Mouse (Mus musculus): ENCODE data around the gene Dtx1. TPM values are rescaled to one million over a fixed set of nuclear protein-coding genes. Genes with fewer than 3 reads are reported as not detected.
A peak's percentile ranks its signal among the peaks of the same experiment; 100 is the strongest.

The Dtx1 gene
- polyA plus RNA-seq, 1 experiment from 2014 or later, result 0.53 TPM

GRCm38 (mm10) chr5:120711416-120711815 lies 311 bp downstream of the Dtx1 start:
- Histone ChIP-seq H3K4me3 (ENCODE audit: low read depth, low read length) (peak overlapping the region; percentile 42), H3K4me1 (ENCODE audit: control insufficient read depth, insufficient read depth, low read length) (peaks cover 15% of the 10 kb centered on the region), H3K9ac (ENCODE audit: low read depth, low read length) (peak overlapping the region; percentile 22; the same call in 1 of the 2 replicates), H3K27me3 (ENCODE audit: control insufficient read depth, insufficient read depth, low read length) (peaks cover 85% of the 10 kb centered on the region), H3K9me3 (replicated peaks; ENCODE audit: control insufficient read depth, low read length) (no peaks in the 10 kb centered on the region), H3K4me2 (peak overlapping the region; percentile 66), H3K27ac (ENCODE audit: low read depth, low read length) (no peak overlapping the region), H3K36me3 (ENCODE audit: control insufficient read depth, insufficient read depth, low read length) (no peaks in the 10 kb centered on the region)
- WGBS (ENCODE audit: insufficient replicate concordance), result 3% methylated on average over 39 of the region's 43 CpGs
- no peak for ATAC-seq (replicated peaks; ENCODE audit: insufficient number of reproducible peaks, low FRiP score, low TSS enrichment)

DNA sequence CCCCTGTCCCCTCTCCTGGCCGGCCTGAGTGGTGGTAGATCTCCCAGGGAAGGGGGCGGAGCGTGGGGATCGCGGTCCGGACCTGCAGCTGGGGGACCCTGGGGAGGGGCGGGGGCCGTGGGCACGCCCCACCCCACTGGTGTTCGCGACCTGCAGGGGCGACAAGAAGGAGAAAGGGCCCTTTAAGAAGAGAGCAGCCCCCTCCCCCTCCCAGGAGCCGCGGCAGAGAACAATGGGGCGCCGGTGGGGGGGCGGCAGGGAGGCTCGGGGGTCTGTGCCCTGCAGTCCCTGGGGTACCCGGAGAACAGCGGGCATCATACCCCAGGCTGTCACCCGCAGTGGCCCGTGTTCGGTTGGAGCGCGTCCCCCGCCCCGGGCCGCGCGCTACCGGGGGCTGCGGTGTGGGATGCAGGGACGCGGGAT lies 890 bp downstream of the Dtx1 start:
- peaks cover 87% of the 10 kb centered on the region for H3K27me3 ChIP-seq (ENCODE audit: control insufficient read depth, insufficient read depth, low read length)
- no peak overlapping the region for H3K27ac ChIP-seq (ENCODE audit: low read depth, low read length)
- peak overlapping the region; percentile 42 for H3K4me3 ChIP-seq (ENCODE audit: low read depth, low read length)
- no peak overlapping the region for H3K9ac ChIP-seq (ENCODE audit: low read depth, low read length)
- no peaks in the 10 kb centered on the region for H3K9me3 ChIP-seq (replicated peaks; ENCODE audit: control insufficient read depth, low read length)
- H3K4me1 ChIP-seq (ENCODE audit: control insufficient read depth, insufficient read depth, low read length), result peaks cover 15% of the 10 kb centered on the region
- H3K4me2 ChIP-seq, result peak overlapping the region; percentile 66
- no peak for ATAC-seq (replicated peaks; ENCODE audit: insufficient number of reproducible peaks, low FRiP score, low TSS enrichment)
- no peaks in the 10 kb centered on the region for H3K36me3 ChIP-seq (ENCODE audit: control insufficient read depth, insufficient read depth, low read length)
- 3% methylated on average over 30 of the region's 34 CpGs for WGBS (ENCODE audit: insufficient replicate concordance)

GRCm38 (mm10) chr5:120710161-120710825 lies 1.4 kb downstream of the Dtx1 start:
- Histone ChIP-seq H3K4me2 (peak overlapping the region; percentile 66), H3K9me3 (replicated peaks; ENCODE audit: control insufficient read depth, low read length) (no peaks in the 10 kb centered on the region), H3K27me3 (ENCODE audit: control insufficient read depth, insufficient read depth, low read length) (peaks cover 88% of the 10 kb centered on the region), H3K27ac (ENCODE audit: low read depth, low read length) (no peak overlapping the region), H3K4me1 (ENCODE audit: control insufficient read depth, insufficient read depth, low read length) (peaks cover 15% of the 10 kb centered on the region), H3K36me3 (ENCODE audit: control insufficient read depth, insufficient read depth, low read length) (no peaks in the 10 kb centered on the region), H3K9ac (ENCODE audit: low read depth, low read length) (no peak overlapping the region), H3K4me3 (ENCODE audit: low read depth, low read length) (peak overlapping the region; percentile 42)
- WGBS (ENCODE audit: insufficient replicate concordance), result 4% methylated on average over 40 of the region's 40 CpGs
- 0 out of 2 replicates have a peak, but pooled peaks have one; percentile 20 for ATAC-seq (replicated peaks; ENCODE audit: insufficient number of reproducible peaks, low FRiP score, low TSS enrichment)

DNA sequence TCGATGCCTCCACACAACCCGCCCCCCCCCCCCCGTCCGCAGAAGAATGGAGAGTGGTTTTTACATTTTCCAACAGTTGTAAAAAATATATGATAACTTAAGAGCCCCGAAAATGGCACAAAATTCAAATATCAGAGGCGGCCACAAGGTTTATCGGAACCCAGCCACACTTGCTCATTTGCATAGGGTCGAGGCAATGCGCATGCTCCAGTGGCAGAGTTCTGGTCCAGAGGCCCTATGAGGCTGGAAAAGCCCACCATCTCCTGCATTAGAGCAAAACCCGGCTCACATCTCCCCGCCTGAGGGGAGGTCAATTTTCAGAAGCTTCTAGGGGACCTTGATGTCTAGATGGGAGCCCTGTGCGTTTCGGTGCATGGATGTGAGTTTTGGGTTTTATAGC lies 4.8 kb downstream of the Dtx1 start:
- no peak overlapping the region for H3K9ac ChIP-seq (ENCODE audit: low read depth, low read length)
- H3K36me3 ChIP-seq (ENCODE audit: control insufficient read depth, insufficient read depth, low read length), result no peaks in the 10 kb centered on the region
- no peak overlapping the region for H3K27ac ChIP-seq (ENCODE audit: low read depth, low read length)
- no peaks in the 10 kb centered on the region for H3K9me3 ChIP-seq (replicated peaks; ENCODE audit: control insufficient read depth, low read length)
- no peak overlapping the region for H3K4me3 ChIP-seq (ENCODE audit: low read depth, low read length)
- ATAC-seq (replicated peaks; ENCODE audit: insufficient number of reproducible peaks, low FRiP score, low TSS enrichment), result no peak
- WGBS (ENCODE audit: insufficient replicate concordance), result 40% methylated on average over 13 of the region's 13 CpGs
- peaks cover 75% of the 10 kb centered on the region for H3K27me3 ChIP-seq (ENCODE audit: control insufficient read depth, insufficient read depth, low read length)
- peak overlapping the region; percentile 49 for H3K4me2 ChIP-seq
- peaks cover 15% of the 10 kb centered on the region for H3K4me1 ChIP-seq (ENCODE audit: control insufficient read depth, insufficient read depth, low read length)

- H3K4me1 ChIP-seq (ENCODE audit: control insufficient read depth, insufficient read depth, low read length), result peaks cover 15% of the 10 kb centered on the region
- H3K36me3 ChIP-seq (ENCODE audit: control insufficient read depth, insufficient read depth, low read length), result no peaks in the 10 kb centered on the region
- no peak for ATAC-seq (replicated peaks; ENCODE audit: insufficient number of reproducible peaks, low FRiP score, low TSS enrichment)
- peak overlapping the region; percentile 49 for H3K4me2 ChIP-seq
- 7% methylated on average over 16 of the region's 16 CpGs for WGBS (ENCODE audit: insufficient replicate concordance)
- no peaks in the 10 kb centered on the region for H3K9me3 ChIP-seq (replicated peaks; ENCODE audit: control insufficient read depth, low read length)
- no peak overlapping the region for H3K9ac ChIP-seq (ENCODE audit: low read depth, low read length)
- no peak overlapping the region for H3K27ac ChIP-seq (ENCODE audit: low read depth, low read length)
- H3K4me3 ChIP-seq (ENCODE audit: low read depth, low read length), result no peak overlapping the region
- peaks cover 71% of the 10 kb centered on the region for H3K27me3 ChIP-seq (ENCODE audit: control insufficient read depth, insufficient read depth, low read length)
Observed at GRCm38 (mm10) chr5:120706541-120706940, 5.2 kb downstream of the Dtx1 start.

- Histone ChIP-seq H3K9me3 (replicated peaks; ENCODE audit: control insufficient read depth, low read length) (no peaks in the 10 kb centered on the region), H3K4me3 (ENCODE audit: low read depth, low read length) (no peak overlapping the region), H3K27ac (ENCODE audit: low read depth, low read length) (no peak overlapping the region), H3K9ac (ENCODE audit: low read depth, low read length) (no peak overlapping the region), H3K4me2 (no peak overlapping the region), H3K4me1 (ENCODE audit: control insufficient read depth, insufficient read depth, low read length) (no peaks in the 10 kb centered on the region), H3K36me3 (ENCODE audit: control insufficient read depth, insufficient read depth, low read length) (no peaks in the 10 kb centered on the region), H3K27me3 (ENCODE audit: control insufficient read depth, insufficient read depth, low read length) (peaks cover 65% of the 10 kb centered on the region)
- WGBS (ENCODE audit: insufficient replicate concordance), result 49% methylated on average over 6 of the region's 6 CpGs
- no peak for ATAC-seq (replicated peaks; ENCODE audit: insufficient number of reproducible peaks, low FRiP score, low TSS enrichment)
Observed at GRCm38 (mm10) chr5:120704421-120704820, 7.3 kb downstream of the Dtx1 start.

DNA sequence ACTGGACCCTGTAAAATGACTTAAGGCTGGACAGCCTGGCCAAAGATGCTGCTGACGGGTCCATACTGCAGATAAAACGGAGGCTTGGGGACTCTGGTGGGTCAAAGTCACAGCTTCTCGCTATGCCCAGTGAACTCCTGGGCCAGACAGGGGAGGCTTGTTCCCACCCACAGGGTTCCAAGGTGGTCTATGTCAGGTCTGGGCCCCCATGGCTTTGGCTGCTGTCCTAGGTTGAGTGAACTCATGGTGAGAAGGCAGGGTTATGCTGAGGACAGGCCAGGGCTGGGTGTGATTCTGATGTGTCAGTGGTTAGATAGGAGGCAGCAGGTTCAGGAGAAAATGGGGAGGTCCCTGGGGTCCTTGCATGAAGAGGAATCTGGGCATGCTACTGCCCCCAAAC lies 8.1 kb downstream of the Dtx1 start:
- Histone ChIP-seq H3K4me2 (no peak overlapping the region), H3K27ac (ENCODE audit: low read depth, low read length) (no peak overlapping the region), H3K4me1 (ENCODE audit: control insufficient read depth, insufficient read depth, low read length) (no peaks in the 10 kb centered on the region), H3K9me3 (replicated peaks; ENCODE audit: control insufficient read depth, low read length) (no peaks in the 10 kb centered on the region), H3K27me3 (ENCODE audit: control insufficient read depth, insufficient read depth, low read length) (peaks cover 65% of the 10 kb centered on the region), H3K9ac (ENCODE audit: low read depth, low read length) (no peak overlapping the region), H3K4me3 (ENCODE audit: low read depth, low read length) (no peak overlapping the region), H3K36me3 (ENCODE audit: control insufficient read depth, insufficient read depth, low read length) (no peaks in the 10 kb centered on the region)
- WGBS (ENCODE audit: insufficient replicate concordance), result 78% methylated on average over 3 of the region's 3 CpGs
- ATAC-seq (replicated peaks; ENCODE audit: insufficient number of reproducible peaks, low FRiP score, low TSS enrichment), result no peak

DNA sequence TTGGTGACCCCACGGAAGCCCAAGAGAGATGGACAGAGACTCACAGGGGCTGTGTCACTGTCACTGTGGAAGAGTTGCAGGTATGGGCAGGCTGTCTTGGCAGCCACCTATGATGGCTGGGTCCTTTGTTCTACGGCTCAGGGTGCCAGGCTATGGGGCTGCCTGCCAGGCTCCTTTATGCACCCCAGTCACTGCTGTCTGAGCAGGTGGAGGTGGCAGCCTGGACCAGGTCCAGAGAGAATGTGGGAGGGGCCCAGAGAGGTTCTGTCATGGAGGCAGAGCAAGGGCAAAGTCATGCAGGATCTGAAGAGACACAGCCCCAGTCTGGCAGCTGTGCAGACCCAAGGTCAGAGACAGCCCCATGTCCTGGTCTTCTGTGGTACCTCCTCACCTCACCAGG lies 8.8 kb downstream of the Dtx1 start:
- Histone ChIP-seq H3K4me1 (ENCODE audit: control insufficient read depth, insufficient read depth, low read length) (no peaks in the 10 kb centered on the region), H3K9me3 (replicated peaks; ENCODE audit: control insufficient read depth, low read length) (no peaks in the 10 kb centered on the region), H3K27me3 (ENCODE audit: control insufficient read depth, insufficient read depth, low read length) (peaks cover 65% of the 10 kb centered on the region), H3K4me2 (no peak overlapping the region), H3K27ac (ENCODE audit: low read depth, low read length) (no peak overlapping the region), H3K36me3 (ENCODE audit: control insufficient read depth, insufficient read depth, low read length) (no peaks in the 10 kb centered on the region), H3K4me3 (ENCODE audit: low read depth, low read length) (no peak overlapping the region), H3K9ac (ENCODE audit: low read depth, low read length) (no peak overlapping the region)
- no peak for ATAC-seq (replicated peaks; ENCODE audit: insufficient number of reproducible peaks, low FRiP score, low TSS enrichment)
- 77% methylated on average over 2 of the region's 2 CpGs for WGBS (ENCODE audit: insufficient replicate concordance)

DNA sequence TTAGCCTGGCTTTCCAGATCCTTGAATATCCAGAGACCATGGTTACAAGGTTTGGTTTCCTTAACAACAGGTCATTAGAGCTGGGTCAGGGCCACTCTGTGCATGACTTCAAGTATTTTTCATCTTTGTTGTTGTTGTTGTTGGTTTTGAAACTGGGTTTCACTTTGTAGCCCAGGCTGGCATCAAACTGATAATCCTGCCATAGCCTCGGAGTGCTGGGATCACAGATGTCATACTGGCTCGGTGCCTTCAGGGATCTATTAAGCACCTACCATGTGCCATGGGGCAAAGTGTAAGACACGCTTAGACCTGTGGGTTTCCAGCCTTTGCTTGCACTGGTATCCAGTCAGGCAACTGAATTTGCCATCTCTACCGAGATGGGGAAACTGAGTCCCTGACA lies 9.3 kb downstream of the Dtx1 start:
- Histone ChIP-seq H3K4me2 (no peak overlapping the region), H3K36me3 (ENCODE audit: control insufficient read depth, insufficient read depth, low read length) (no peaks in the 10 kb centered on the region), H3K27ac (ENCODE audit: low read depth, low read length) (no peak overlapping the region), H3K9me3 (replicated peaks; ENCODE audit: control insufficient read depth, low read length) (no peaks in the 10 kb centered on the region), H3K27me3 (ENCODE audit: control insufficient read depth, insufficient read depth, low read length) (peaks cover 65% of the 10 kb centered on the region), H3K4me3 (ENCODE audit: low read depth, low read length) (no peak overlapping the region), H3K9ac (ENCODE audit: low read depth, low read length) (no peak overlapping the region), H3K4me1 (ENCODE audit: control insufficient read depth, insufficient read depth, low read length) (no peaks in the 10 kb centered on the region)
- 68% methylated on average over 4 of the region's 4 CpGs for WGBS (ENCODE audit: insufficient replicate concordance)
- ATAC-seq (replicated peaks; ENCODE audit: insufficient number of reproducible peaks, low FRiP score, low TSS enrichment), result no peak

All from heart, embryonic 11.5 days (tissue).